Mouse (Mus musculus) erythroid progenitor cell, adult 5-6 weeks (primary cell): Measurements from ENCODE around the gene Zfp57. TPM values are rescaled to one million over a fixed set of nuclear protein-coding genes. Genes with fewer than 3 reads are reported as not detected.
A peak's percentile ranks its signal among the peaks of the same experiment; 100 is the strongest.
"Not testable (repeated sequence)": the region's sequence is repeated elsewhere in the genome, so short reads cannot be mapped to it uniquely, and the experiment has no call there.

Experiments used
- ATAC-seq: replicated peaks from 2 replicates; pipeline ENCODE4 v1.8.0; 2016; ENCODE audit warnings: moderate number of reproducible peaks, mild to moderate bottlenecking, moderate TSS enrichment, inconsistent platforms; ENCODE audit not compliant: poor library complexity, low FRiP score, severe bottlenecking
- total RNA-seq, 2 experiments: library from RNA; stranded (forward) in 1 of 2; stranded (reverse) in 1 of 2; fragments of 150-400 nt in 1 of 2; fragments of 186-747, 209-891 nt in 1 of 2; gene quantifications; 2 replicates each; pipeline versions ENCODE4 v1.2.3 to v1.2.4; 2015 to 2017; ENCODE audit warnings: low replicate concordance in 2 of 2

The Zfp57 gene
- total RNA-seq (2015; ENCODE audit: low replicate concordance), result not detected in 2 replicates
- not detected in 2 replicates for total RNA-seq (2017; ENCODE audit: low replicate concordance)

DNA sequence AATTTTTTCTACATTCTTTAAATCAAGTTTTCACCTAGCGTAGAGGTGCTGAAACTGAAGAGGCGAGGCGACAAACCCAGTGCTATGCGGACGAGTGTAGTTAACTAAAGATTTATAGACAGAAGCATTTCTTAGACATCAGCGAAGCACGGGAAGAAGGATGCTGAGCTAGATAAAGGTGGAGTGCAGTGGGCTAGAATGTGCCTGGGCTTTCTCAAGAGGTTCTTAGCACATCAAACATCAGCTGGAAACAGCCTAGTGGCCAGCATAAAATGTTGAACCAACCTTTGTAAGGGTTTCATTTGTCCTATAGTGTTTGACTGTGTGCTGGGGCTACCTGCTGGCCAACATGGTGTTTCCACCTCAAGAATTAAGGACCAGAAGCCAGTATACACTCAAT lies at the start of gene Zfp57:
Gene Zfp57, plus strand, starts transcription at position 301 of the 400 bp plus-strand sequence.
- no peak for ATAC-seq

GRCm38 (mm10) chr17:36952631-36953030 lies 48.3 kb upstream of the Zfp57 start:
- no peak for ATAC-seq

GRCm38 (mm10) chr17:36953062-36953461 lies 47.9 kb upstream of the Zfp57 start:
- ATAC-seq, result no peak

GRCm38 (mm10) chr17:36957999-36958743 lies 42.8 kb upstream of the Zfp57 start, which contains the start of the genes Znrd1 and Znrd1as:
Znrd1 (minus strand) TSS chr17:36958559.
Znrd1as (plus strand) TSS chr17:36958592.
- peak; percentile 99 for ATAC-seq

DNA sequence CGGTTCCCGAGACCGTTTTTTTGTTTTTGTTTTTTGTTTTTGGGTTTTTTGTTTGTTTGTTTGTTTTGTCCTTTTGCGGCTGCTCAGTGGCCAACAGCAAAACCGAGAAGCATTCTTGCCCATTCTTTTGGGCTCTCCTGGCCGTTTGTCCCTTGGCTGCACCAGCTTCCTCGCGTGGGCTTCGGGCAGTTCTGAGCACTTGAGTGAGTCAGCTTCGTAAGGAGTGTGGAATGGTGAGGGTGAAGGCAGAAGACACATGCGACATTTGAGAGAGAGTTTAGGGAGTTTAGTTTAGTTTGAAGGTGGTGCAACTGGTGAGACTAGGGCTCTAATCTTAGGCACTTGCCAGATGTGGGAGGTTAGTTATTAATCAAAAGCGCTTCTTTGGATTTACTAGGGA lies 42.1 kb upstream of the Zfp57 start:
- ATAC-seq, result no peak

GRCm38 (mm10) chr17:36961125-36961524 lies 39.8 kb upstream of the Zfp57 start:
- ATAC-seq, result no peak

DNA sequence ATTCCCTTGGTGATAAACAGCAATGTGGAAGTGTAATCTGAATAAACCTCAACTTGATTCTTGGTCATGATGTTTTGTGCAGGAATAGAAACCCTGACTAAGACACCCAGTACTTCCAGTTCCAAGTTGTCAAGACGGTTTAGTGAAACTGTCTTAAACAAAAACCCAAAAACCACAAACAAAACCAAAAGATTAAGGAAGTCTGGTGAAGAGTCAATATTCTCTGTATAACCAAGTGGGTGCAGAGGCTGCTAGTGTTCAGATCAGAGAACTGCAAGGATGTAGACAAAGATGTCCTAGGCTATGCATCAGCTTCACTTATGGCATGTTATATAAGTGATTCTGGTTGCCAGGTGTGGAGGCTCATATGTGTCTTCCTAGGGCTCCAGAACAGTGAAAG lies 34.1 kb upstream of the Zfp57 start:
- ATAC-seq, result no peak

GRCm38 (mm10) chr17:36970316-36970890 lies 30.6 kb upstream of the Zfp57 start:
- ATAC-seq, result no peak

DNA sequence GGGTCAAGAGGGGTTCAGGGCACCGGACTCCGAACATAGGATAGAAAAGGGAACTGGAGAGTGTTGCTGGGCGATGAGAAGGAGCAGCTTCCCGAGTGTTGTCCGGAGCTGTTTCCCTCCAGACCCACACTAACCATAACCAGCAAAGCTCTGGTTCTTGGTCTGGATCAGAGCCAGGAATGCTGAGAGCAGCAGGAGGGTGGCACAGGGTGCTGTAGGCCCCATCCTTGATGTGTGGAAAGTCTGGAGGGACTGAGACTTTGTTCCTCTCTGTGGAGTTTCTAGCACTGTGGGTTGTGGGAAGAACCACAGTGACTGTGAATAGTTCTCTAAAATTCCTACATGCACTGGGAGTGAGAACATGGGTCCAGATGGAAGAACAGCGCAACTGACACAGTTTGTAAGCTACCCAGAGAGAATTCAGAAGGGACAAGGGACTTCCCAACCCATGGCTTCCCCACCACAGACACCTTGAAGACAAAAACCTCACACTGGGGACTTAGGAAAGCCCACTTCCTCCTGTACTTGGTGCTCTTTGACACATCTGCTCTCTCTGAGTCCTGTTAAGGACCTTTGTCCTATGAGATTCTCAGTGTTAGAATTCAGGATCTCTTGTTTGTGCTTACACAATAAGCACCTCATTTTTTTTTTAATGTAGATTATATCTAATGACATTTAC lies 29.7 kb upstream of the Zfp57 start:
- ATAC-seq, result no peak

DNA sequence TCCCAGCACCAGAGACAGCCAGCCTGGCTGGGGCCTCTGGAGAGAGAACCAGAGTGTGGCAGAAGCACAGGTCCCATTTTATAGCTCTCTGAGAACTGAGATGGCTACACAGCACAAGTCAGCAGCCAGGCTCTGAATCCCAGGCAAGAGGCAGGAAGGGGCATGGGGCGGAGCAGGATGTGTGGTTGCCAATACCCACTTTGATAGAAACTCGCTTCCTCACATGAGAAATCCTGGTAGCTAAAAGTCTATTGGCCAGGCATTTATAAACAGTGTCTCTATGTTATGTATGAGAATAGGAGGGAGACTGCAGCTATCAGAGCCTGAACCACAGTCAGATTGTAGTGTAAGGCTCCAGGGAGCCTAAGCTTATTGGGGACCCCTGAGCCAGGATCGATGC lies 28.2 kb upstream of the Zfp57 start:
- no peak for ATAC-seq

GRCm38 (mm10) chr17:36973271-36973787 lies 27.6 kb upstream of the Zfp57 start:
- no peak for ATAC-seq

DNA sequence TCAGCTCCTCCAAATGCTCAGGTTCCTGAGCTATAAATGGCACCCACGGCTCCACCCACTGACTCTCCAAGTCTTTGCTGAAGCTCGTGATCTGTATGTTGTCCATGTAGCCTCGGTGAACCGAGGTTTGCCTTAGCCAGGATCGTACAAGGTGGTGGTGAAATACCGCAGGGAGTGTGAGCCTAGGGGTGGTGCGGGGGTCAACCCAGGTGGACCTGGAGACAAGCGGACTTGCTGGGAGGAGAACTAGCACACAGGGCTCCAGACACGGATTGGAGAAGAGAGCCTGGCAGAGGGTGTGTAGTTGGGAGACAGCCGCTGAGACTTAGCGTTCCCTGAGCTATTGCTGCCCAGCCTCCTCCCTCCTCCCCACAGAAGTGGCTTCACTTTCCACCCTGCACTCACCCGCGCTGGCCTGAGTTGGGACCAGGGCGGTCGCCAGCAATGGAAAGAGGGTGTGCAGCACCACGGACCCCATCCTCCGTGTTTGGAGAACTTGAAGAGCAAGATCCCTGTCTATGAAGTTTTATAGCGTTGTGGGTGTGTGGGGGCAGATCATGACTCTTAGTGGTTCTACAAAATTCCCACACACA lies 19.6 kb upstream of the Zfp57 start, which contains the start of gene 2410137M14Rik:
Gene 2410137M14Rik, minus strand, starts transcription at position 17 of the 593 bp plus-strand sequence.
- no peak for ATAC-seq

GRCm38 (mm10) chr17:36981845-36982244 lies 19.1 kb upstream of the Zfp57 start:
- ATAC-seq, result no peak

DNA sequence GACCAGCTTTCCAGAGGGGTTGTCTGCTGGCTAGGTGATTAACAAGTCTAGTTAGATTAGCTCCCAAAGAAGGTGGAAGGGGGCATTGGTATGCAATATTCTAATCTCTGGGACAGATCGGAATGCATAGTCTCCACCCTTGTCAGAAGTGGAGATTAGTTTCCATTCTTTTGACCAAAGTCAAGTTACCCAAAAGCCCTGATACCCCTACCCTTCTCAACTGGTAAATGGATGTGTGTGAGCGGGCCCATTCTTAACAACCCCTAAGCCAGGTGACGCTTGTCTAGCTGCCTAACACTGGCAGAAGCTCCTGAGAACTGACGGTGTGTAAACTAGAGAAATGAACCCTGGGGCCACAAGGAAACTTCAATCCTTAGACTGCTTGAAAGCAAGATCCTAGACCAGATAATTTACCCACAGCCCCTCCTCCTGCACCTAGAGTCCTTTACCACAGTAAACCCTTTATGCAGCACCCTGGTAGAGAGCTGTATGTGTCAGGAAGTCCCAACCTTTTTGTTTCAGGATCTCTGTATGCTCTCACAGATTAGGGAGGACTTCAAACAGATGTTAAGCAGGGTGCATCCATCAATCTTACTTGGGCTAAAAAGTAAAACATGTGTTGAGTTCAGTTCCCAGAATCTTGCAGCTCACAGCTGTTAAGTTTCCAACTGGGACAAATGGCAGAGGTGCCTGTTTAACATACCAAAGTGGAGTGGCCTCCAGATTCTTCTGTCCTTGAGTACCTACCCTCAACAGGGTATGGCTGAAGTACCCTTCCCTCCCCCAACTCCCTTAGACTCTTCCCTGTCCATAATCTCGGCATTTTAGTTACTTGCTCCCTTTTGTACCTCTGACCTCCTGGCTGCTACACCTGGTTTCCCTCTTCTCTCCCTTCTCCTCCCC lies 18.5 kb upstream of the Zfp57 start:
- no peak for ATAC-seq

- no peak for ATAC-seq
Measured at GRCm38 (mm10) chr17:36988475-36988874, 12.5 kb upstream of the Zfp57 start.

GRCm38 (mm10) chr17:36989437-36989836 lies 11.5 kb upstream of the Zfp57 start, which contains the start of gene H2-M5:
H2-M5 (minus strand) TSS chr17:36989537.
- ATAC-seq, result no peak

GRCm38 (mm10) chr17:36990630-36991029 lies 10.3 kb upstream of the Zfp57 start:
- not testable (repeated sequence) for ATAC-seq

DNA sequence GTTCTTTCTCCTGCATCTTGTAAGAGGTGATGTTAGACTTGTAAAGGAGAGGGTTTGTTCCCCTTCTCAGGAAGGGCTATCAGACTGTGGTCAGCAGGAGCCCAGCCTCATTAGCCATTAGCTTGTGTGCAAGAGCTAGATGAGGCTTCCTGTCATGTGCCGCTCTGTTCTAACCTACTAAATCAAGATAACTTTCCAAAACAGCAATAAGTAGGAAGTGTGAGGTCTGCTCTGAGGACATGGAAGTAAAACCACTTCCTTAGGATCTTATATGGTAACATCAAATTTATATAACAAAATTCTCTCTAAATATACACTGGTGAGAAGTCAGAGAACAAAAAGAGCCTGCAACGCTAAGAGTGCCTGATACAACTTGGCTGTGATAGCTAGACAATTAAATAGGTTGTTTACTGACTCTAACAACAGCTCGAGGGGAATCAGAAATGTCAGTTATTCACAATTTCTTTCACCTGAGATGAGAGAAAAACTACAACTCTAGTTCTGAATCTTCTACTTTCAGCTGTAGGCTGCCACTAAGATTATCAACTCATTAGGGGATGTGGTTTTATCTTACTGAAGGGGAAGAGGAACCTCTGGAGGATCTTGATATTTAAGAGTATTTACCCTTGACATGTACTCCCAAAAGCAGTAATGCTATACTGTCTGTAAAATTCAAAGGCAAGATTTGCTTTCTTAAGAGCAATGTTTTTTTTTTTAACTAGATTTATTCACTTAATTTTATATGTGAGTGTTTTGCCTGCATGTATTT lies 8.4 kb upstream of the Zfp57 start:
- ATAC-seq, result no peak
